Mouse (Mus musculus) layer of hippocampus, postnatal 14 days (tissue): ENCODE results near the gene Hmgb1. TPM values are rescaled to one million over a fixed set of nuclear protein-coding genes. Genes with fewer than 3 reads are reported as not detected.
A peak's percentile ranks its signal among the peaks of the same experiment; 100 is the strongest.
"Not testable (repeated sequence)": the region's sequence is repeated elsewhere in the genome, so short reads cannot be mapped to it uniquely, and the experiment has no call there.

Experiments used
- DNase-seq, 2 experiments: peaks; one replicate each; pipeline ENCODE4 v3.0.0; 2021 to 2022; ENCODE audit warnings: low spot score in 2 of 2, mixed read lengths in 1 of 2
- total RNA-seq, 2 experiments: library from RNA; stranded (reverse); gene quantifications; 2 replicates each; pipeline ENCODE4 v1.2.3; 2021

Hmgb1 gene
- total RNA-seq, 2 experiments from 2014 or later = 165 to 178 TPM

- DNase-seq = peak in 1 of 2 experiments; percentile 14
Observed at GRCm38 (mm10) chr5:149152063-149152773, 32.1 kb downstream of the Hmgb1 start.

- DNase-seq = no peak
Observed at GRCm38 (mm10) chr5:149150882-149151281, 33.4 kb downstream of the Hmgb1 start.

- DNase-seq = no peak
Observed at GRCm38 (mm10) chr5:149147386-149148000, 36.8 kb downstream of the Hmgb1 start.

GRCm38 (mm10) chr5:149146691-149147090, 37.6 kb downstream of the Hmgb1 start:
- no peak for DNase-seq

- DNase-seq = peak; percentile 34 to 44
Observed at GRCm38 (mm10) chr5:149143766-149144375, 40.4 kb downstream of the Hmgb1 start.

- DNase-seq = not testable (repeated sequence)
Observed at GRCm38 (mm10) chr5:149141155-149141554, 43.1 kb downstream of the Hmgb1 start.

- DNase-seq = no peak
Observed at GRCm38 (mm10) chr5:149140336-149140735, 44.0 kb downstream of the Hmgb1 start.

GRCm38 (mm10) chr5:149138087-149138486, 46.2 kb downstream of the Hmgb1 start:
- DNase-seq = not testable (repeated sequence)

- DNase-seq = no peak
Observed at GRCm38 (mm10) chr5:149137447-149137846, 46.8 kb downstream of the Hmgb1 start.

GRCm38 (mm10) chr5:149136933-149137365, 47.3 kb downstream of the Hmgb1 start:
- DNase-seq = no peak

GRCm38 (mm10) chr5:149135455-149136354, 48.6 kb downstream of the Hmgb1 start:
- no peak for DNase-seq

- DNase-seq = no peak
Observed at GRCm38 (mm10) chr5:149134751-149135454, 49.4 kb downstream of the Hmgb1 start.

- no peak for DNase-seq
Observed at GRCm38 (mm10) chr5:149128473-149128872, 55.8 kb downstream of the Hmgb1 start.

GRCm38 (mm10) chr5:149123795-149124194, 60.5 kb downstream of the Hmgb1 start:
- no peak for DNase-seq

- no peak for DNase-seq
Observed at GRCm38 (mm10) chr5:149119341-149119881, 64.9 kb downstream of the Hmgb1 start.

GRCm38 (mm10) chr5:149117815-149118547, 66.3 kb downstream of the Hmgb1 start:
- DNase-seq = no peak

- DNase-seq = no peak
Observed at GRCm38 (mm10) chr5:149114587-149114986, 69.7 kb downstream of the Hmgb1 start.

GRCm38 (mm10) chr5:149114034-149114433, 70.3 kb downstream of the Hmgb1 start:
- no peak for DNase-seq

GRCm38 (mm10) chr5:149113439-149113838, 70.8 kb downstream of the Hmgb1 start:
- DNase-seq = no peak

GRCm38 (mm10) chr5:149112559-149112958, 71.7 kb downstream of the Hmgb1 start:
- no peak for DNase-seq
